Mouse (Mus musculus) embryonic fibroblast, embryonic 13.5 days (primary cell): ENCODE data around the gene Katnb1. TPM values are rescaled to one million over a fixed set of nuclear protein-coding genes. Genes with fewer than 3 reads are reported as not detected.

Experiments used
- H3K27ac ChIP-seq: 2 replicates; pipeline ENCODE4 v1.5.1; 2012; ENCODE audit warnings: low read length, control low read depth, inconsistent platforms; ENCODE audit not compliant: insufficient read depth
- H3K4me1 ChIP-seq: 2 replicates; pipeline ENCODE4 v1.6.1; 2011; ENCODE audit warnings: low read length; ENCODE audit not compliant: control insufficient read depth, insufficient read depth
- H3K4me3 ChIP-seq: 2 replicates; pipeline ENCODE4 v1.5.1; 2011; ENCODE audit warnings: mild to moderate bottlenecking, control low read depth, low read length; ENCODE audit not compliant: insufficient read depth
- CTCF ChIP-seq: IDR thresholded peaks from 2 replicates; pipeline ENCODE4 v1.5.1; 2011; ENCODE audit warnings: mild to moderate bottlenecking, control low read depth, low read length, moderate library complexity, borderline replicate concordance; ENCODE audit not compliant: insufficient read depth
- POLR2A ChIP-seq: IDR thresholded peaks from 2 replicates; pipeline ENCODE4 v1.6.1; 2011; ENCODE audit warnings: low read depth, mild to moderate bottlenecking, control low read depth, low read length, moderate library complexity
- polyA plus RNA-seq: library from polyadenylated mRNA; stranded (reverse); fragments of >200 nt; gene quantifications from 2 replicates; pipeline ENCODE4 v1.2.4, GENCODE M21; 2011; ENCODE audit warnings: low read depth; ENCODE audit not compliant: missing spikeins, insufficient read length

The Katnb1 gene
- polyA plus RNA-seq, 1 experiment, result 9.0 TPM

DNA sequence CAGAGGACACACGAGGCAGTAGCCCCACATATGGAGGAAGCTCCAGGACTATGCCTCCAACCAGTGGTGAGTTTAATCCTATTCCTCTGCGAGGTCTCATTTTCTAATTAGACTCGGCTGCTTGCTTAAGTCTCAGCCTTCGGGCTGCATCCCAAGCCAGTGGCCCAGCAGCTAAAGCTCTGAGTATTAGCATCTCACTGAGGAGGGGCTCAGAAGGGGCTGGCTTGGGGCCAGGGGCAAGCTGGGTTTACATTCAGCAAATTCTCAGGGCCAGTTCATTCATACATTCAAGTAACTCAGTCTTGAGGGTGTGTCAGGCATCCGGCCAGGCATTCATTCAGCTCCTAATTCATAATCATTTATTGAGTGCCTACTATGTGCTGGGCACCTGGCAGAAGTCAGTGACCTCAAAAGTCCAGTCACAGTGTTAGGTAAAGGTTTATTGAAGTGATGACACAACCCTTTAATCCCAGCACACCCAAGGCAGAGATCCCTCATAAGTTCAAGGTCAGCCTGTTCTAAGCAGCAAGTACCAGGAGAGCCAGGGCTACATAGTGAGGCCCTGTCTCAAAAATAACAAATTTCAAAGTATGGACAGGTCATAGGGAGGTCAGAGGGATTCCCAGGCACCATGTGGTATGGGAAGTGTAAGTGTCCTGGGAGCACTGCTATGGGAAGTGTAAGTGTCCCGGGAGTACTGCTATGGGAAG lies 57.5 kb downstream of the Katnb1 start:
- TF ChIP-seq CTCF, result no peak
- TF ChIP-seq POLR2A, result no peak
- Histone ChIP-seq H3K4me3 (no peak overlapping the region), H3K27ac (no peak overlapping the region), H3K4me1 (peaks cover 27% of the 10 kb centered on the region)

DNA sequence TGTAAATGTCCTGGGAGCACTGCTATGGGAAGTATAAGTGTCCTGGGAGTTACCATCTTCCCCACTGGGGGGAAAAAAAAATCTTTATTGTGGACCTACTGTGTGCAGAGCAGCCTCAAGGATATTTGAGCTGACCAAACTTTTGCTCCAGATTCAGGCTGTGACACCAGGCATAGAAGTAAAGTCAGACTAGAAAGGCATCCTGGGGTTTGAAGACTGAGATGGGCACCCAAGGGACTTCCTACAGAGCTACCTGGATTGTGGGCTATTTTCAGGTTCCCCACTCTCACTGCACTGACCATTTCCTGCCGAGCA lies 58.0 kb downstream of the Katnb1 start:
- TF ChIP-seq CTCF (no peak), POLR2A (no peak)
- Histone ChIP-seq H3K4me3 (no peak overlapping the region), H3K4me1 (peaks cover 27% of the 10 kb centered on the region), H3K27ac (no peak overlapping the region)

DNA sequence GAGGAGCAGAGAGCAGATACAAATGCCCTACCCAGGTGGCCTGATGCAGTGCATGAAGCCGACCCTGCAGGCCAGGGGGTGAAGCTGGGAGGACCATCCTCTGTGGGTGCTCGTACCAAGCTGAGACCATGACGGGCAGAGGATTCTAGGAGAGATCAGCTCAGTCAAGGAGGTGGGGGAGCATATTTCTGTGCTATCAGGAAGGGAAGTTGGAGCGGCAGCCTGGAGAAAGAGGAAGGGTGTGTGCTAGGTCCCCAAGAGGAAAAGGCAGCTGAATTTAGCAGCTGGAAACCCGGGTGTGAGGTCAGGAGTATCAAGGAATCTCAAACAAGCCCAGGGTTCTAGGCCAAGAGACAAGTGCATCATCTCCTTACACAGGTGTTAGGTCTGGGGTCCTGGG lies 59.6 kb downstream of the Katnb1 start:
- Histone ChIP-seq H3K4me1 (peaks cover 27% of the 10 kb centered on the region), H3K4me3 (no peak overlapping the region), H3K27ac (no peak overlapping the region)
- TF ChIP-seq POLR2A (no peak), CTCF (no peak)

DNA sequence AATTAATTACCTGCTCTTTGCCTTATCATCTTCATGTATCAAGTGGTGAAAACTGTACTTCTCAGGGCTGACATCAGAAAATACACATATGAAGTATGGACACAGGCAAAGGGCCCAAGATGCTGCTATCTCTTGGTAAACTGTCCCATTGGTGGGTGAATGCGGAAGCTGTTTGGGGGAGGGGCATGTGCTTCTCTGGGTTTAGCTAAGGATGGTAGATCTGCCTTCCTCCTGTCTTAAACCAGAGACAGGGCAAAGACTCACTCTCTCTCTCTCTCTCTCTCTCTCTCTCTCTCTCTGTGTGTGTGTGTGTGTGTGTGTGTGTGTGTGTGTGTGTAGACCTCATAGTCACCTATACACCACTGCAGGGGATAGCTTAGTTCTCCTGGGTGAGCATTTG lies 60.0 kb downstream of the Katnb1 start:
- peak overlapping the region; percentile 83; the same call in 1 of the 2 replicates for H3K4me3 ChIP-seq
- TF ChIP-seq POLR2A, result no peak
- TF ChIP-seq CTCF, result no peak
- peaks cover 27% of the 10 kb centered on the region for H3K4me1 ChIP-seq
- 0 out of 2 replicates have a peak overlapping the region, but pooled peaks have one; percentile 56 for H3K27ac ChIP-seq

DNA sequence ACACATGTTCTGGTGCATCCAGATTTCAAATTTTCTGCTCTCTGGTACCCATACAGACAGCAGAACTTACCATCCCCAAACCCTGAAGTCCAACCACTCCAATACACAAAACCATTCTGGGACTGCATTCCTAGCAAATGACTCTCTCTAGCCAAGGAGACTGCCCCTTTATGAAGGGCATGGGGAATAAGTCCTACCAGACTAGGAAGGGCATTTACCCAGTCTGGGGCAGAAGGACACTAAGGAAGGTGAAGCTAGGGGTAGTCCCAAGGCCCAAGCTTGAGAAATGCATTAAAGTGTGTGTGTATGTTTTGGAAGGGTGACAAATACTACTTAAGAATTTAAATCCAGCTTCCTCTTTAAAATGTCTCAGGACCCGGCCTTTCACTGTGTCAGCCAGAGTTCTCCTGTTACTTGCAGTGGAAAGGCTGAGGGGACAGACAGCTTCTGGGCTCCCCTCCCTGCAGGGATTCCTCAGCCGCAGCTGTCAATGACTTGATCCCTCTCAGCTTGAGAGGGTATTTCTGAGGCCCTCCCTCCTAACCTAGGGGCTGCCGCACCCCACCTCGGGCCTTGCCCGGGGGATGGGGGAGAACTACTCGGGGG lies 60.6 kb downstream of the Katnb1 start:
- Histone ChIP-seq H3K27ac (peak overlapping the region; percentile 56), H3K4me3 (peak overlapping the region; percentile 83), H3K4me1 (peaks cover 27% of the 10 kb centered on the region)
- TF ChIP-seq CTCF, result no peak
- peak; percentile 31; the same call in 1 of the 2 replicates for TF ChIP-seq POLR2A

DNA sequence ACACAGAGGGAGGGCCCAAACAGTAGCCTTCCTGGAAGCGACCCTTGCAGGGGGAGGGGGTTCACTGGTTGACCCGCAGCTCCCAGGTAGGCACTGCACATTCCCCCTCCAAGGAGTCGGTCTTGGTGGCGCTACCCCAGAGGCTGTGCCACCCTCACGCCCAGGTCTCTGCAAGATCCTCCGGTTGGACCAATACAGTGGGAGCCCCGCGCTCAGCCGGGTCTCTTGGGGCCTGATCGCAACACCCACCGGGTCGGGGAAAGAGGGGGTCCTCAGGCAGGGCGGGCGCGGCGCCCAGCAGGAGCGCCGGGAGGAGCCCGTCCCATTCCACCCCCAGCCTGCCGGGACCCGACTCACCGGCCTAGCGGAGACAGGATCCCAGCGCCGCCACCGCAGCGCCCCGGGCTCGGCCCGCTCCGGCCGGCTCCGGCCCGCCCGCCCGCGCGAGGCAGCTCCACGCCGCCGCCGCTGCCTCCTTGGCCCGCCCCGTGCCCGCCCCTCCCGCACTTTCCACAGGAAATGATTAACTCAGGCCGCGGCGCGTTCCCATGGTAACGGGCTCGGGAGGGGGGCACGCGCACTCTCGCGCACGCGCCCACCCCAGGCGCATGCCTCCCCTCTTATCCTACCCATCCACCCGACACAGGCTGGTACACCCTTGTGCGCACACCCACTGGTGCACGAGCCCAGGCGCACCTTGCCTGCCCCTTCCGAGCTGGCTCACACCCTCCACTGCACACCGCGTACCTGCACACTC lies 61.3 kb downstream of the Katnb1 start:
- peak; percentile 22 for TF ChIP-seq POLR2A
- no peak for TF ChIP-seq CTCF
- Histone ChIP-seq H3K4me3 (peak overlapping the region; percentile 83), H3K27ac (peak overlapping the region; percentile 56), H3K4me1 (peaks cover 22% of the 10 kb centered on the region)

DNA sequence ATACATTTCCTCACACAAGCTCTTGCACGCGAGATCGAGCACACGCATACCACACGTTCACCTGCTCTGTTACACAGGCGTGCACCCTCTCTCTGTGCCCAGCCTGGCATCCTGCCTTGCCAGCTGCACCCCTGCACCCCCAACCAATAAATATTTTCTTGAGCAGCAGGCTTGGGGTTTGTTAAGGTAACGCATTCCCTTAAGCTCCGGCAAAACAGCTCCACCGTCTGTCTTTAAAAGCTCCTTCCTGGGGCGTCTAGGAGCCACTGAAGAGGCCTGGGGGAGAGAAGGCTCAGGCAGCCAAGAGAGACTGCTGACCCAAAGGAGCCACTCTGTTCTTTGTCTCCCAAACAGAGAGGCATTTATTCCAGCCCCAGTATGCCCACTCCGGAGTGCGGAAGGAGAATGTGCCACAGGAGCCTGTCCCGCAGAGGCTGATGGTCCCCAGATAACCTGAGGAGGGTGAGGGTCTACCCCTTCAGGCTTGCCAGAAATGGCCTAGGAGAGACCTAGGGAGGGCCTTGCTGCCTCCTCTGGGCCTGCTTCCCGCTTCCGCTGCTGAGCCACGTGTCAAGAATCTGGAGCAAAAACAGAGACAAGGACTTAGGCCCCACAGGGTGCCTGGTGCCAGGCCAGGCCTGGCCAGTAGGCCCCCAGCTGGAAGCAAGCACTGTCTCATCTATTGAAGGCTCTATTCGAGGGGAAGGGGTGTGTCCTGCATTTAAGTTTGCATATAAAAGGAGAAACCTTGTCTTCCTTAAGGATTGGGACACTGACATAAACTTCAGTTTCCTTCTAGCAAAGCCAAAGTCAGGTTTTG lies 62.2 kb downstream of the Katnb1 start:
- peaks cover 16% of the 10 kb centered on the region for H3K4me1 ChIP-seq
- peak overlapping the region; percentile 17; the same call in 1 of the 2 replicates for H3K27ac ChIP-seq
- TF ChIP-seq CTCF (0 out of 2 replicates have a peak, but pooled peaks have one; percentile 6), POLR2A (no peak)
- no peak overlapping the region for H3K4me3 ChIP-seq

DNA sequence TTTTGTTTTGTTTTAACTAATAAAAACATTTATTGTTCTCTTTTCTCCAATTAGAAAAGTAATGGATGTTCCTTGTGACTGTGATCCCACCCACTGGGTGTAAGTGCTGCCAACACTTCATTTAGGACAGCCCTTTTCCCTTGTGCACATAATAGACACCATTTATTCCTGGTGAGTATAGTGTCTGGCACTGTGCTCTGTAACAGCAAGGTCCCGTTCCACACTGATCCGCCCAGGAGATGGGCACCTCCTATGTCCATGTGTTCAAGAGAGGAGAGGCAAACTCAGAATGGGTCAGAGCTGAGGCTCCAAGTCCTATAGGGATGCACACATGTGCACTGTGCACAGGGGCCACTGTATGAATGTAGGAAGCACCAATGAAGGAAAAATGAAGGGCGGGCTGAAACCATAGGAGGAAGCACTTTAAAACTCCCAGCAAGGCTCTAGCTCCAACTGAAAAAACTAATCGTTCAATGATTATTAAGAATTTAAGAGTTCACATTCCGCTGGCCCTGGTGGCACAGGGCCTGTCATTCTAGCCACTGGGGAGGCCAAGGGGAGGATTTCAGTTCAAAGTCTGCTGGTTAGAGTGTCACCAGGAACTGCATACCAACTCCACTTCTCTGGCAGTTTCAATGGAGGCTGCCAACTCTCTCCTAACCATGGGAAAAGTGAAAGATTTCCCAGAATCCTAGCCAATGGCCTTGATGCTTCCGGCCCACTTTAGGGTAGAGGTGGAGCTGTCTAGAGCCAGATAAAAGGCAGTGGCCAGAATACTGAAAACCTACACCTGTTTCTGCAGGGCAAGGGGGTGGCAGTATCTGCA lies 63.0 kb downstream of the Katnb1 start:
- Histone ChIP-seq H3K4me3 (no peak overlapping the region), H3K4me1 (peaks cover 12% of the 10 kb centered on the region), H3K27ac (no peak overlapping the region)
- no peak for TF ChIP-seq CTCF
- TF ChIP-seq POLR2A, result no peak

DNA sequence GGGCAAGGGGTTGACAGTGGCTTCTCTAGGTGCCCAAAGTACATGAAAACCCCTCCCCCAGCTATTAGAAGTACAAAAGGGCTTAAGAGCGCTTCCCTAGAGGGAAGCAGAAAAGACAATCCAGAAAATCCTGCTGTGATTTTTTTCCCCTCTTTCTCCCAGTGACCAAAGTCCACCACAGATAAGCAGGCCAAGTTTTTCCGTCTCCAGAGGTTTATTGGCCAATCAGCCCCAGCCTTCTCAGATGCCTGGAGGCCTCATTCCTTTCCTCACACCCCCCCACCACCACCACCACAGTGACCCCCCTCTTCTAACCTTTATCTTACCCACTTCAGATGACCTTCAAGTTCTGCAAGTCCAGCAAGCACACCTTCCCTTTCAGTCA lies 63.6 kb downstream of the Katnb1 start:
- H3K27ac ChIP-seq, result no peak overlapping the region
- TF ChIP-seq POLR2A (no peak), CTCF (no peak)
- no peak overlapping the region for H3K4me3 ChIP-seq
- peaks cover 12% of the 10 kb centered on the region for H3K4me1 ChIP-seq
